In the genomic region with DNA sequence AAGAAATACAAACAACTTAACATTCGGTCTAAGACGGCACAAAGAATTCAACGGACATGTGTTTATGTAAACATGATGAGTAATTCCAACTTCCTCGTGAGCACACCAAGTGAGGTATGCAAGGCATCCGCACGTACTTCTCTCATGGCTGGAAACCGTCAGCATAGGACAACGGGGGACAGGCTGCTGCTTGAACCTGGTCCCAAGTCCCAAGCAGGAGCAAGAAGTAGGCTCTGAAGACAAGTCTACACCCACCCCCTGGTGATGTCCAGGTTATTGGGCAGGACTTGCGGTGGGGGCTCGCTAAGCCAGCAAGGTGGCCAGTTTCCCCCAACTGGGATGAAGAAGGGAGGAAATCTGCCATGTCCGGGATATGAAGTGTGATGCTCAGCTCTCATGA, we compare ENCODE assay signal across 13 mouse cellular contexts.
"Had no signal": no experiment of that assay in that cellular context is flagged by ENCODE, and none has a peak within 500 bp of the region (broad histone marks: within the 10 kb centered on the region; RNA-seq: fewer than 3 reads in every experiment).

No protein-coding gene starts in this region.

- H3K9me3 ChIP-seq: liver, embryonic 13.5 days had no signal

- H3K9ac ChIP-seq: liver, embryonic 13.5 days had no signal

- H3K27me3 ChIP-seq: liver, embryonic 13.5 days had no signal

- H3K27ac ChIP-seq: layer of hippocampus, adult 2 months; left cerebral cortex, adult 2 months; liver, embryonic 13.5 days had no signal

- DNase-seq: kidney, adult 11 months; kidney, adult 8-10 months; kidney, postnatal 25 days; layer of hippocampus, adult 9-11 months; liver, embryonic 13.5 days; lung, adult 2 months; lung, postnatal 4 days; midbrain, embryonic 14.5 days; thymus, adult 18-20 months; thymus, postnatal 36 days had no signal

- H3K36me3 ChIP-seq: liver, embryonic 13.5 days had no signal

- H3K4me3 ChIP-seq: layer of hippocampus, adult 2 months; left cerebral cortex, adult 2 months; liver, embryonic 13.5 days had no signal

- H3K4me2 ChIP-seq: liver, embryonic 13.5 days; midbrain, embryonic 11.5 days had no signal
